Comparison of ENCODE assay signal across 30 mouse cellular contexts in the genomic region with DNA sequence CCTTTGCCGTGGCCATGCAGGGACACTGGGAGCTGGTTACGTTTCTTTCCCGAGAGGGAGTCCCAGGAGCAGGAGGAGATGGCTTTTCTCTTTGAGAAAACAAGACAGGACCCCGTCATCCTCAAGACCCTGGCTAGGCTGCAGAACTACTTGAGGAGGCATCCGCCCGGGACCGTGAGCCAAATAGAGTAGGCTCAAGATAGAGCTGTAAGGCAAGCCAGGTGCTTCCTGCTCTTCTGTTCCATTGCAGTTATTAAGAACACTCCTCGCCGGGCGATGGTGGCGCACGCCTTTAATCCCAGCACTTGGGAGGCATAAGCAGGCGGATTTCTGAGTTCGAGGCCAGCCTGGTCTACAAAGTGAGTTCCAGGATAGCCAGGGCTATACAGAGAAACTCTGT.
DNase-seq lines count a peak whose midpoint lies in the region; ATAC-seq and TF ChIP-seq lines count a peak whose summit lies in the region.
"Had no signal": no experiment of that assay in that cellular context is flagged by ENCODE, and none has a peak within 500 bp of the region (broad histone marks: within the 10 kb centered on the region; RNA-seq: fewer than 3 reads in every experiment).

No protein-coding gene starts in this region.

- ATAC-seq in forebrain, embryonic 12.5 days (ENCODE audit: low FRiP score) = no peak
- no peak for ATAC-seq in heart, embryonic 11.5 days (replicated peaks; ENCODE audit: insufficient number of reproducible peaks, low FRiP score, low TSS enrichment)
- ATAC-seq in hindbrain, embryonic 12.5 days (ENCODE audit: low FRiP score) = no peak
- no peak for ATAC-seq in hindbrain, postnatal 0 days
- ATAC-seq in midbrain, embryonic 14.5 days (ENCODE audit: low FRiP score, low TSS enrichment) = no peak
- ATAC-seq in midbrain, embryonic 16.5 days = no peak
- ATAC-seq: activated CD4-positive, CD25-positive, alpha-beta regulatory T cell, adult 4 months had no signal

- H3K4me3 ChIP-seq in forebrain, embryonic 10.5 days = no peak overlapping the region
- no peak overlapping the region for H3K4me3 ChIP-seq in forebrain, embryonic 12.5 days (replicated peaks)
- no peak overlapping the region for H3K4me3 ChIP-seq in heart, embryonic 11.5 days (ENCODE audit: low read depth, low read length)
- no peak overlapping the region for H3K4me3 ChIP-seq in hindbrain, embryonic 12.5 days
- no peak overlapping the region for H3K4me3 ChIP-seq in hindbrain, postnatal 0 days (ENCODE audit: low read length)
- H3K4me3 ChIP-seq in midbrain, embryonic 14.5 days (replicated peaks; ENCODE audit: low read depth, low read length) = no peak overlapping the region
- H3K4me3 ChIP-seq in midbrain, embryonic 16.5 days (ENCODE audit: low read depth, low read length) = no peak overlapping the region
- H3K4me3 ChIP-seq: erythroblast, embryonic 14.5 days; forebrain, embryonic 13.5 days; kidney, embryonic 15.5 days had no signal

- WGBS in forebrain, embryonic 10.5 days = 84% methylated on average over 14 of the region's 14 CpGs
- WGBS in forebrain, embryonic 12.5 days = 85% methylated on average over 14 of the region's 14 CpGs
- WGBS in heart, embryonic 11.5 days (ENCODE audit: insufficient replicate concordance) = 75% methylated on average over 14 of the region's 14 CpGs
- WGBS in hindbrain, embryonic 12.5 days = 80% methylated on average over 14 of the region's 14 CpGs
- 72% methylated on average over 14 of the region's 14 CpGs for WGBS in hindbrain, postnatal 0 days
- 61% methylated on average over 14 of the region's 14 CpGs for WGBS in midbrain, embryonic 14.5 days
- WGBS in midbrain, embryonic 16.5 days = 70% methylated on average over 14 of the region's 14 CpGs

- H3K4me2 ChIP-seq in forebrain, embryonic 12.5 days = no peak overlapping the region
- no peak overlapping the region for H3K4me2 ChIP-seq in heart, embryonic 11.5 days
- H3K4me2 ChIP-seq in hindbrain, embryonic 12.5 days (replicated peaks) = no peak overlapping the region
- no peak overlapping the region for H3K4me2 ChIP-seq in hindbrain, postnatal 0 days (ENCODE audit: low read depth, low read length)
- H3K4me2 ChIP-seq in midbrain, embryonic 14.5 days (ENCODE audit: low read length) = no peak overlapping the region
- no peak overlapping the region for H3K4me2 ChIP-seq in midbrain, embryonic 16.5 days (ENCODE audit: low read length)
- H3K4me2 ChIP-seq: kidney, embryonic 15.5 days had no signal

- H3K4me1 ChIP-seq in forebrain, embryonic 10.5 days = peaks cover 95% of the 10 kb centered on the region
- peaks cover 80% of the 10 kb centered on the region for H3K4me1 ChIP-seq in forebrain, embryonic 12.5 days
- peaks cover 52% of the 10 kb centered on the region for H3K4me1 ChIP-seq in heart, embryonic 11.5 days (ENCODE audit: control insufficient read depth, insufficient read depth, low read length)
- H3K4me1 ChIP-seq in hindbrain, embryonic 12.5 days = peaks cover 78% of the 10 kb centered on the region
- H3K4me1 ChIP-seq in hindbrain, postnatal 0 days (ENCODE audit: insufficient read depth, low read length) = 0 out of 2 replicates have a peak, but pooled peaks cover 9% of the 10 kb centered on the region
- peaks cover 38% of the 10 kb centered on the region for H3K4me1 ChIP-seq in midbrain, embryonic 14.5 days (ENCODE audit: control insufficient read depth, insufficient read depth, low read length)
- H3K4me1 ChIP-seq in midbrain, embryonic 16.5 days (ENCODE audit: control insufficient read depth, insufficient read depth, low read length) = peaks cover 21% of the 10 kb centered on the region

- DNase-seq in forebrain, embryonic 10.5 days (ENCODE audit: extremely low spot score, low spot score) = no peak
- no peak for DNase-seq in heart, adult 8-10 months (ENCODE audit: low spot score)
- no peak for DNase-seq in hindbrain, postnatal 0 days (ENCODE audit: low spot score)
- no peak for DNase-seq in midbrain, embryonic 14.5 days
- DNase-seq: adrenal gland, adult 2 months; adrenal gland, postnatal 36 days; cerebellum, adult 2 months; cerebellum, postnatal 14 days; gastrocnemius, postnatal 25 days; heart, adult 18-20 months; heart, postnatal 36 days; kidney, adult 18-20 months; kidney, postnatal 25 days; liver; lung, adult 2 months; lung, postnatal 10 days; right cerebral cortex, postnatal 25 days; spleen, adult 18-20 months; thymus, adult 2 months; thymus, postnatal 36 days had no signal

- H3K9ac ChIP-seq in forebrain, embryonic 12.5 days = no peak overlapping the region
- no peak overlapping the region for H3K9ac ChIP-seq in heart, embryonic 11.5 days (ENCODE audit: low read depth, low read length)
- H3K9ac ChIP-seq in hindbrain, embryonic 12.5 days = no peak overlapping the region
- no peak overlapping the region for H3K9ac ChIP-seq in hindbrain, postnatal 0 days (replicated peaks; ENCODE audit: low read length)
- no peak overlapping the region for H3K9ac ChIP-seq in midbrain, embryonic 14.5 days (replicated peaks; ENCODE audit: low read length)
- H3K9ac ChIP-seq in midbrain, embryonic 16.5 days (ENCODE audit: low read depth, low read length) = no peak overlapping the region
- H3K9ac ChIP-seq: forebrain, embryonic 13.5 days; kidney, embryonic 15.5 days; liver, embryonic 14.5 days had no signal

- no peak for TF ChIP-seq CTCF in hindbrain, postnatal 0 days (IDR thresholded peaks at IDR 0.05; ENCODE audit: low read depth)

- peak overlapping the region; percentile 79 for H3K27ac ChIP-seq in forebrain, embryonic 10.5 days
- H3K27ac ChIP-seq in forebrain, embryonic 12.5 days = no peak overlapping the region
- H3K27ac ChIP-seq in heart, embryonic 11.5 days (ENCODE audit: low read depth, low read length) = 0 out of 2 replicates have a peak overlapping the region, but pooled peaks have one; percentile 18
- H3K27ac ChIP-seq in hindbrain, embryonic 12.5 days = peak overlapping the region; percentile 4; the same call in 1 of the 2 replicates
- H3K27ac ChIP-seq in hindbrain, postnatal 0 days = no peak overlapping the region
- peak overlapping the region; percentile 60; the same call in 1 of the 2 replicates for H3K27ac ChIP-seq in midbrain, embryonic 14.5 days (replicated peaks; ENCODE audit: low read depth, low read length)
- H3K27ac ChIP-seq in midbrain, embryonic 16.5 days (ENCODE audit: low read length) = no peak overlapping the region
- H3K27ac ChIP-seq: kidney, embryonic 15.5 days; liver, embryonic 14.5 days; macrophage had no signal

- H3K9me3 ChIP-seq in forebrain, embryonic 10.5 days = no peaks in the 10 kb centered on the region
- H3K9me3 ChIP-seq in forebrain, embryonic 12.5 days = no peaks in the 10 kb centered on the region
- no peaks in the 10 kb centered on the region for H3K9me3 ChIP-seq in heart, embryonic 11.5 days (replicated peaks; ENCODE audit: control insufficient read depth, low read length)
- no peaks in the 10 kb centered on the region for H3K9me3 ChIP-seq in hindbrain, embryonic 12.5 days (replicated peaks)
- H3K9me3 ChIP-seq in hindbrain, postnatal 0 days (ENCODE audit: low read length) = no peaks in the 10 kb centered on the region
- H3K9me3 ChIP-seq in midbrain, embryonic 14.5 days (ENCODE audit: control insufficient read depth, low read length) = no peaks in the 10 kb centered on the region
- H3K9me3 ChIP-seq in midbrain, embryonic 16.5 days (replicated peaks; ENCODE audit: control insufficient read depth, low read length, poor library complexity, severe bottlenecking) = no peaks in the 10 kb centered on the region
- H3K9me3 ChIP-seq: forebrain, embryonic 13.5 days; kidney, embryonic 15.5 days had no signal

- H3K36me3 ChIP-seq in forebrain, embryonic 10.5 days (replicated peaks) = no peaks in the 10 kb centered on the region
- no peaks in the 10 kb centered on the region for H3K36me3 ChIP-seq in forebrain, embryonic 12.5 days (replicated peaks)
- H3K36me3 ChIP-seq in heart, embryonic 11.5 days (ENCODE audit: control insufficient read depth, insufficient read depth, low read length) = no peaks in the 10 kb centered on the region
- no peaks in the 10 kb centered on the region for H3K36me3 ChIP-seq in hindbrain, embryonic 12.5 days
- H3K36me3 ChIP-seq in hindbrain, postnatal 0 days (ENCODE audit: insufficient read depth, low read length) = no peaks in the 10 kb centered on the region
- no peaks in the 10 kb centered on the region for H3K36me3 ChIP-seq in midbrain, embryonic 14.5 days (ENCODE audit: control insufficient read depth, insufficient read depth, low read length)
- no peaks in the 10 kb centered on the region for H3K36me3 ChIP-seq in midbrain, embryonic 16.5 days (ENCODE audit: control insufficient read depth, insufficient read depth, low read length)
- H3K36me3 ChIP-seq: kidney, embryonic 15.5 days had no signal

- H3K27me3 ChIP-seq in forebrain, embryonic 10.5 days (ENCODE audit: poor library complexity, severe bottlenecking) = peaks cover 98% of the 10 kb centered on the region
- peaks cover 72% of the 10 kb centered on the region for H3K27me3 ChIP-seq in forebrain, embryonic 12.5 days
- 0 out of 2 replicates have a peak, but pooled peaks cover 5% of the 10 kb centered on the region for H3K27me3 ChIP-seq in heart, embryonic 11.5 days (ENCODE audit: control insufficient read depth, insufficient read depth, low read length)
- H3K27me3 ChIP-seq in hindbrain, embryonic 12.5 days = peaks cover 81% of the 10 kb centered on the region
- peaks cover 46% of the 10 kb centered on the region for H3K27me3 ChIP-seq in hindbrain, postnatal 0 days (ENCODE audit: insufficient read depth, low read length)
- H3K27me3 ChIP-seq in midbrain, embryonic 14.5 days (ENCODE audit: control insufficient read depth, insufficient read depth, low read length) = peaks cover 26% of the 10 kb centered on the region
- H3K27me3 ChIP-seq in midbrain, embryonic 16.5 days (ENCODE audit: control insufficient read depth, insufficient read depth, low read depth, low read length) = peaks cover 23% of the 10 kb centered on the region

Comparison
In these comparisons a context has a peak if more than half of its experiments do, and no peak if none do; other contexts are left out.
1. H3K27ac ChIP-seq: peak in forebrain, embryonic 10.5 days (single experiment), heart, embryonic 11.5 days (single experiment), hindbrain, embryonic 12.5 days (single experiment) and midbrain, embryonic 14.5 days (single experiment); none in forebrain, embryonic 12.5 days (single experiment), hindbrain, postnatal 0 days (single experiment) and midbrain, embryonic 16.5 days (single experiment).